Mouse (Mus musculus): ENCODE data around the gene Barhl2.

Barhl2 gene

GRCm38 (mm10) chr5:106457986-106458476 is at the start of gene Barhl2:
Barhl2 (minus strand) TSS chr5:106458166.
- no peak for DNase-seq (ENCODE audit: low spot score)

GRCm38 (mm10) chr5:106506061-106506460 is 48.1 kb upstream of the Barhl2 start:
- no peak for DNase-seq (ENCODE audit: low spot score)

- no peak for DNase-seq (ENCODE audit: low spot score)
Measured at GRCm38 (mm10) chr5:106502684-106503545, 44.9 kb upstream of the Barhl2 start.

- DNase-seq (ENCODE audit: low spot score): no peak
Measured at GRCm38 (mm10) chr5:106502271-106502670, 44.3 kb upstream of the Barhl2 start.

- no peak for DNase-seq (ENCODE audit: low spot score)
Measured at GRCm38 (mm10) chr5:106491771-106492170, 33.8 kb upstream of the Barhl2 start.

- DNase-seq (ENCODE audit: low spot score): no peak
Measured at GRCm38 (mm10) chr5:106472105-106472500, 14.1 kb upstream of the Barhl2 start.

- DNase-seq (ENCODE audit: low spot score): no peak
Measured at GRCm38 (mm10) chr5:106471235-106472104, 13.5 kb upstream of the Barhl2 start.

GRCm38 (mm10) chr5:106465129-106465790 is 7.3 kb upstream of the Barhl2 start:
- no peak for DNase-seq (ENCODE audit: low spot score)

- DNase-seq (ENCODE audit: low spot score): no peak
Measured at GRCm38 (mm10) chr5:106464336-106465128, 6.6 kb upstream of the Barhl2 start.

GRCm38 (mm10) chr5:106463661-106464191 is 5.8 kb upstream of the Barhl2 start:
- DNase-seq (ENCODE audit: low spot score): no peak

GRCm38 (mm10) chr5:106461913-106462312 is 3.9 kb upstream of the Barhl2 start:
- no peak for DNase-seq (ENCODE audit: low spot score)

GRCm38 (mm10) chr5:106461431-106461830 is 3.5 kb upstream of the Barhl2 start:
- no peak for DNase-seq (ENCODE audit: low spot score)

- no peak for DNase-seq (ENCODE audit: low spot score)
Measured at GRCm38 (mm10) chr5:106460535-106460934, 2.6 kb upstream of the Barhl2 start.

GRCm38 (mm10) chr5:106460001-106460511 is 2.1 kb upstream of the Barhl2 start:
- DNase-seq (ENCODE audit: low spot score): no peak

GRCm38 (mm10) chr5:106459120-106459641 is 1.2 kb upstream of the Barhl2 start:
- no peak for DNase-seq (ENCODE audit: low spot score)

- DNase-seq (ENCODE audit: low spot score): no peak
Measured at GRCm38 (mm10) chr5:106458477-106459119, 632 bp upstream of the Barhl2 start.

GRCm38 (mm10) chr5:106457111-106457925 is 648 bp downstream of the Barhl2 start:
- no peak for DNase-seq (ENCODE audit: low spot score)

GRCm38 (mm10) chr5:106455984-106456383 is 2.0 kb downstream of the Barhl2 start:
- DNase-seq (ENCODE audit: low spot score): no peak

Data from spleen, adult 12 weeks (tissue).